Mouse (Mus musculus) MEL (cell line): ENCODE data around the gene Mettl26. TPM values are rescaled to one million over a fixed set of nuclear protein-coding genes. Genes with fewer than 3 reads are reported as not detected.

Experiments
- DNase-seq: peaks from one replicate; pipeline ENCODE4 v3.0.0; 2011; ENCODE audit warnings: low read depth, low spot score
- H3K27ac ChIP-seq: 2 replicates; pipeline ENCODE4 v1.5.1; 2012; ENCODE audit warnings: low read depth, mild to moderate bottlenecking, control low read depth, low read length, moderate library complexity; ENCODE audit not compliant: control insufficient read depth
- H3K27me3 ChIP-seq, 2 experiments: fragments of 150-350 bp in 1 of 2; sonication (generic) in 1 of 2; 2 replicates each; pipeline ENCODE4 v1.6.1; 2012; ENCODE audit warnings: low read length in 2 of 2, mild to moderate bottlenecking in 2 of 2, improper control_type of control experiment in 1 of 2, moderate library complexity in 1 of 2; ENCODE audit not compliant: insufficient read depth in 2 of 2, control insufficient read depth in 1 of 2
- H3K36me3 ChIP-seq, 2 experiments: 2 replicates each; pipeline ENCODE4 v1.6.1; 2012 to 2014; ENCODE audit warnings: low read length in 2 of 2, improper control_type of control experiment in 1 of 2, inconsistent platforms in 1 of 2, mild to moderate bottlenecking in 1 of 2; ENCODE audit not compliant: insufficient read depth in 2 of 2, control insufficient read depth in 1 of 2
- H3K4me1 ChIP-seq, 2 experiments: fragments of 150-350 bp in 1 of 2; sonication (generic) in 1 of 2; 2 replicates each; pipeline ENCODE4 v1.6.1; 2012; ENCODE audit warnings: low read length in 2 of 2, improper control_type of control experiment in 1 of 2, mild to moderate bottlenecking in 1 of 2; ENCODE audit not compliant: insufficient read depth in 2 of 2, control insufficient read depth in 1 of 2
- H3K4me3 ChIP-seq, 2 experiments: fragments of 150-350 bp in 1 of 2; sonication (generic) in 1 of 2; 2 replicates each; pipeline ENCODE4 v1.5.1; 2012; ENCODE audit warnings: low read depth in 2 of 2, low read length in 2 of 2, mild to moderate bottlenecking in 2 of 2, moderate library complexity in 2 of 2, control low read depth in 1 of 2, improper control_type of control experiment in 1 of 2; ENCODE audit not compliant: control insufficient read depth in 1 of 2, insufficient read depth in 1 of 2
- H3K79me2 ChIP-seq: 2 replicates; pipeline ENCODE4 v1.6.1; 2012; ENCODE audit warnings: mild to moderate bottlenecking, low read length, moderate library complexity; ENCODE audit not compliant: control insufficient read depth, poor library complexity, insufficient read depth
- H3K9ac ChIP-seq: 2 replicates; pipeline ENCODE4 v1.6.1; 2012; ENCODE audit warnings: low read depth, mild to moderate bottlenecking, control low read depth, low read length, moderate library complexity; ENCODE audit not compliant: control insufficient read depth, poor library complexity, severe bottlenecking
- H3K9me3 ChIP-seq: fragments of 150-350 bp; sonication (generic); replicated peaks from 2 replicates; pipeline ENCODE4 v1.6.1; 2012; ENCODE audit warnings: mild to moderate bottlenecking, low read length, improper control_type of control experiment, moderate library complexity; ENCODE audit not compliant: insufficient read depth
- CHD2 ChIP-seq: IDR thresholded peaks from 2 replicates; pipeline ENCODE4 v1.6.1; 2011; ENCODE audit warnings: low read length, improper control_type of control experiment
- EP300 ChIP-seq, 2 experiments: IDR thresholded peaks; 2 replicates each; pipeline ENCODE4 v1.6.1; 2011; ENCODE audit warnings: improper control_type of control experiment in 2 of 2, low read length in 2 of 2, low read depth in 1 of 2, mild to moderate bottlenecking in 1 of 2
- ETS1 ChIP-seq: IDR thresholded peaks from 2 replicates; pipeline ENCODE4 v1.6.1; 2012; ENCODE audit warnings: low read depth, mild to moderate bottlenecking, inconsistent platforms, low read length, improper control_type of control experiment, moderate library complexity
- GATA1 ChIP-seq: IDR thresholded peaks from 2 replicates; pipeline ENCODE4 v1.6.1; 2011; ENCODE audit warnings: low read depth, low read length, improper control_type of control experiment
- HCFC1 ChIP-seq: IDR thresholded peaks from 2 replicates; pipeline ENCODE4 v1.6.1; 2012; ENCODE audit warnings: low read depth, mild to moderate bottlenecking, inconsistent platforms, low read length, improper control_type of control experiment, moderate library complexity
- JUND ChIP-seq: IDR thresholded peaks from 2 replicates; pipeline ENCODE4 v1.6.1; 2011; ENCODE audit warnings: low read depth, mild to moderate bottlenecking, improper control_type of control experiment, low read length
- MAFK ChIP-seq: IDR thresholded peaks from 2 replicates; pipeline ENCODE4 v1.6.1; 2011; ENCODE audit warnings: low read depth, mild to moderate bottlenecking, low read length, improper control_type of control experiment, borderline replicate concordance
- MAX ChIP-seq: IDR thresholded peaks from 2 replicates; pipeline ENCODE4 v1.6.1; 2011; ENCODE audit warnings: low read length, improper control_type of control experiment
- MAZ ChIP-seq: IDR thresholded peaks from 2 replicates; pipeline ENCODE4 v1.6.1; 2012; ENCODE audit warnings: low read depth, mild to moderate bottlenecking, inconsistent platforms, low read length, improper control_type of control experiment
- MEF2A ChIP-seq: IDR thresholded peaks from 2 replicates; pipeline ENCODE4 v1.6.1; 2014; ENCODE audit warnings: low read depth, mild to moderate bottlenecking, inconsistent platforms, low read length, improper control_type of control experiment; ENCODE audit not compliant: poor library complexity, insufficient replicate concordance, severe bottlenecking; ENCODE audit errors: extremely low read depth
- MXI1 ChIP-seq: IDR thresholded peaks from 2 replicates; pipeline ENCODE4 v1.6.1; 2011; ENCODE audit warnings: mild to moderate bottlenecking, low read depth, low read length, improper control_type of control experiment
- MYB ChIP-seq: IDR thresholded peaks from 2 replicates; pipeline ENCODE4 v1.6.1; 2011; ENCODE audit warnings: mild to moderate bottlenecking, low read depth, low read length, improper control_type of control experiment
- MYC ChIP-seq: IDR thresholded peaks from 2 replicates; pipeline ENCODE4 v1.6.1; 2011; ENCODE audit warnings: low read depth, mild to moderate bottlenecking, low read length, improper control_type of control experiment, moderate library complexity
- NELFE ChIP-seq: IDR thresholded peaks from 2 replicates; pipeline ENCODE4 v1.6.1; 2011; ENCODE audit warnings: low read depth, low read length, improper control_type of control experiment
- POLR2A ChIP-seq, 2 experiments: IDR thresholded peaks; 2 replicates each; pipeline ENCODE4 v1.6.1; 2011 to 2012; ENCODE audit warnings: low read length in 2 of 2, mild to moderate bottlenecking in 2 of 2, control low read depth in 1 of 2, improper control_type of control experiment in 1 of 2, low read depth in 1 of 2, moderate library complexity in 1 of 2; ENCODE audit not compliant: control insufficient read depth in 1 of 2, insufficient read depth in 1 of 2, poor library complexity in 1 of 2
- POLR2AphosphoS5 ChIP-seq: IDR thresholded peaks from 2 replicates; pipeline ENCODE4 v1.6.1; 2012; ENCODE audit warnings: low read depth, borderline replicate concordance, mild to moderate bottlenecking, inconsistent platforms, low read length, moderate library complexity, mixed read lengths
- SMC3 ChIP-seq: IDR thresholded peaks from 2 replicates; pipeline ENCODE4 v1.6.1; 2011; ENCODE audit warnings: low read depth, low read length, improper control_type of control experiment
- TAL1 ChIP-seq: IDR thresholded peaks from 2 replicates; pipeline ENCODE4 v1.6.1; 2012; ENCODE audit warnings: mild to moderate bottlenecking, inconsistent platforms, low read length, moderate library complexity, mixed read lengths
- USF1 ChIP-seq: IDR thresholded peaks from 2 replicates; pipeline ENCODE4 v1.6.1; 2014; ENCODE audit warnings: low read depth, mild to moderate bottlenecking, inconsistent platforms, low read length, improper control_type of control experiment, moderate library complexity
- ZC3H11A ChIP-seq: IDR thresholded peaks from 2 replicates; pipeline ENCODE4 v1.6.1; 2012; ENCODE audit warnings: low read depth, mild to moderate bottlenecking, inconsistent platforms, low read length, improper control_type of control experiment
- ZKSCAN1 ChIP-seq: IDR thresholded peaks from 2 replicates; pipeline ENCODE4 v1.6.1; 2012; ENCODE audit warnings: low read depth, mild to moderate bottlenecking, inconsistent platforms, low read length, improper control_type of control experiment, moderate library complexity
- ZNF384 ChIP-seq: IDR thresholded peaks from 2 replicates; pipeline ENCODE4 v1.6.1; 2012; ENCODE audit warnings: low read depth, mild to moderate bottlenecking, inconsistent platforms, low read length, improper control_type of control experiment
- polyA plus RNA-seq, 2 experiments: library from polyadenylated mRNA; stranded (reverse) in 1 of 2; unstranded in 1 of 2; fragments of >175 nt in 1 of 2; fragments of >200 nt in 1 of 2; gene quantifications; 2 replicates each; pipeline versions ENCODE4 v1.2.1 to v1.2.4; 2012; ENCODE audit warnings: low replicate concordance in 2 of 2, low read depth in 1 of 2; ENCODE audit not compliant: insufficient read length in 2 of 2, insufficient read depth in 1 of 2, missing spikeins in 1 of 2
- total RNA-seq: library from RNA; depleted of rRNA; stranded (reverse); fragments of 300-350 nt; gene quantifications from 2 replicates; pipeline ENCODE4 v1.2.3, GENCODE M21; 2012

Mettl26 gene
- total and polyA plus RNA-seq, 3 experiments: 31.7 to 50.6 TPM; not detected in 1

DNA sequence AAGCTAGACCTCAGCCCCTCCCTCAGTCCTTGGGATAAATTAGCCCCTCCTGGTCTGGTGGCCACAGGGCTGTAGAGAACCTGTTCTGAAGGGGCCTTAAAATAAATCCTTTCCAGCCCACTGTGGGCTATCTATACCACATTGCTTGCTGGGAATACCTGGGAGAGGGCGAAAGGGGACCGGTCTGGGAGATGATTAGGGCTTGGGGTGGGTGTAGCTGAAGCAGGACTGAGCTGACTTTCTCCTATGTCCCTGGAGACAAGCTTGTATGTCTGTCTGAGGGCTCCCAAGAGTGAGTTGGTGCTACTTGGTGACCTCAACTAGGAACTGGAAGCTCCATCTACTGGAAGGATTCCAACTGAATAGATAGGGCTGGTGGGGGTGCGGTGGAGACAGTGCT lies 2.2 kb downstream of the Mettl26 start:
- peaks cover 2 to 19% of the 10 kb centered on the region in 2 experiments; a peak in 3 of 4 replicates for H3K4me1 ChIP-seq
- peak; percentile 52 for DNase-seq
- no peak overlapping the region for H3K27ac ChIP-seq
- no peaks in the 10 kb centered on the region for H3K9me3 ChIP-seq
- H3K9ac ChIP-seq: no peak overlapping the region
- peaks cover 6% of the 10 kb centered on the region; the same call in 1 of the 2 replicates for H3K79me2 ChIP-seq
- H3K36me3 ChIP-seq: peaks cover 0 to 7% of the 10 kb centered on the region in 2 experiments; a peak in 2 of 4 replicates
- H3K4me3 ChIP-seq: no peak overlapping the region
- H3K27me3 ChIP-seq: no peaks in the 10 kb centered on the region
- TF ChIP-seq ETS1 (no peak), EP300 (IDR thresholded peaks at IDR 0.05; ENCODE audit: low read depth in 1 of 2, low read length in 2 of 2) (no peak), SMC3 (no peak), CHD2 (no peak), JUND (no peak), POLR2A (IDR thresholded peaks at IDR 0.05; ENCODE audit: control insufficient read depth in 1 of 2, insufficient read depth in 1 of 2, low read depth in 1 of 2, low read length in 2 of 2, poor library complexity in 1 of 2) (no peak), ZC3H11A (no peak), MYB (no peak), MXI1 (no peak), GATA1 (no peak)
- TF ChIP-seq, all 39 proteins: peak for 0

DNA sequence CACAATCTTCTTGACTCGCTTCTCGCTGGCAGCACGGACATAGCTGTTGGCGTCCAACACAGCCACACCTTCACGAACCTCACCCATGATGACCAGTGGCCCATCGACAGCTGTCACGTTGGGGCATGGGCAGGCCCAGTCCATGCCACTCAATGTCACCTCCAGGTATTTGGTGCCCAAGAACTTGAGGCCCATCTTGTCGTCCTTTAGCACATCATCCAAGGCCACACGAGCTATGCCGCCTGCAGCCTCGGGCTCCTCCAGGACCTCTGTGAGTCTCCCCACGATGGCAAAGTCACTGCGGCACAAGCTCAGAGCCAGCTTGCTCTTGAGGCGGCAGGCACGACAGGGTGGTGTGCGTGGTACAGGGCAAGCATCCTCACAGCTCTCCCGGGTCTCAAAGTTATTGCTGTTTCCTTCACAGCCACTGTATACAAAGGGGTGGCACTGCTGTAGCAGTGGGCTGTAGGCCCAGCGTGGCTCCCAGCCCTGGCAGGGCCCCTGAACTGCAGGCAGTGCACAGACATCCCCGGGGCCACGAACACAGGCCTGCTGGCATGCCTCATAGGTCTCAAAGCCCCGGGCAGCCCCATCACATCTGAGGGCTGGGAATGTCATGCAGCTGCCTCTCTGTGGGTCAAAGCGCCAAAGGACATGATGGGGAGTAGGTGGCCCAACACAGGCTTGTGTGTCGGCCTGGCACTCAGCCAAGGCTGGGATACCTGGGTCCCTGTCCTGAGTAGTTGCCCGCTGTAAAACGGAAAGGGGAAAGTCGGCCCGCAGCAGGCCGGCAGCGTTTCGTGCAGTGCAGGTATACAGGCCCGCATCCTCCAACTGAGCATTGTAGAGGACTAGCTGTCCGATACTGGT lies 3.1 kb downstream of the Mettl26 start:
- Histone ChIP-seq H3K9ac (no peak overlapping the region), H3K36me3 (peaks cover 0 to 7% of the 10 kb centered on the region in 2 experiments; a peak in 2 of 4 replicates), H3K4me3 (no peak overlapping the region), H3K4me1 (peaks cover 2 to 19% of the 10 kb centered on the region in 2 experiments; a peak in 3 of 4 replicates), H3K27ac (no peak overlapping the region), H3K79me2 (peaks cover 6% of the 10 kb centered on the region; the same call in 1 of the 2 replicates), H3K9me3 (no peaks in the 10 kb centered on the region), H3K27me3 (no peaks in the 10 kb centered on the region)
- TF ChIP-seq MYB (no peak), POLR2AphosphoS5 (no peak), MEF2A (no peak), MAFK (no peak), USF1 (no peak), HCFC1 (no peak), SMC3 (no peak), ZC3H11A (no peak), MAX (no peak), TAL1 (no peak), POLR2A (IDR thresholded peaks at IDR 0.05; ENCODE audit: control insufficient read depth in 1 of 2, insufficient read depth in 1 of 2, low read depth in 1 of 2, low read length in 2 of 2, poor library complexity in 1 of 2) (no peak), MYC (no peak), GATA1 (no peak), ZNF384 (no peak), MAZ (no peak), ZKSCAN1 (no peak), NELFE (no peak), EP300 (IDR thresholded peaks at IDR 0.05; ENCODE audit: low read depth in 1 of 2, low read length in 2 of 2) (no peak)
- no peak for DNase-seq
